Mouse (Mus musculus): ENCODE measurements around the gene Osbpl5.
"Not testable (repeated sequence)": the region's sequence is repeated elsewhere in the genome, so short reads cannot be mapped to it uniquely, and the experiment has no call there.

Osbpl5 gene

GRCm38 (mm10) chr7:143649034-143649768 is 107.6 kb downstream of the Osbpl5 start, which contains the start of gene Tnfrsf22:
Gene Tnfrsf22 (minus strand): TSS chr7:143649661.
- peak; percentile 62 for DNase-seq (ENCODE audit: low read depth, low spot score)

DNA sequence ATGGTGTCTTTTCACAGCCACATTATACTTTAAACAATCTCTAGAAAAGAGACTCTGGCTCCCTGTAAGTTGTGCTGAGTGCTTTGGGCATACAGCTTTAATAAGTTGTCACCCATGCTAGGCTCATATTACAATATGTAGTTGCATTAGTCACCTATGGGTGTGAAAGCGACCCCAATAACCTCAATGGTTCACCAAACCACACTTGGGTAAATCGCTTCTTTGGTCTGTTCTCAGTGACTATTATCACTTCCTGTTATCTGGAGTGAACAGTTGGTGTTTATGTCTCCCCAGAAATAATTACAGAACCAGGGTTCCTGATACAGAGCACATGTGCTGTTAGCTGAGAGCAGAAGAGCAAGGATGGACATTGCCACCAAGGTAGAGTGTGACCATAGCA is 112.8 kb downstream of the Osbpl5 start:
- not testable (repeated sequence) for DNase-seq (ENCODE audit: low read depth, low spot score)
